Mouse (Mus musculus): ENCODE measurements at regions not wholly inside any gene's neighbourhood (a gene's known extent, or its start where the extent isn't known, plus 50 kb on each side); places are given as distances from the start of the nearest gene placed in this dataset.
"Not testable (repeated sequence)": the region's sequence is repeated elsewhere in the genome, so short reads cannot be mapped to it uniquely, and the experiment has no call there.

DNA sequence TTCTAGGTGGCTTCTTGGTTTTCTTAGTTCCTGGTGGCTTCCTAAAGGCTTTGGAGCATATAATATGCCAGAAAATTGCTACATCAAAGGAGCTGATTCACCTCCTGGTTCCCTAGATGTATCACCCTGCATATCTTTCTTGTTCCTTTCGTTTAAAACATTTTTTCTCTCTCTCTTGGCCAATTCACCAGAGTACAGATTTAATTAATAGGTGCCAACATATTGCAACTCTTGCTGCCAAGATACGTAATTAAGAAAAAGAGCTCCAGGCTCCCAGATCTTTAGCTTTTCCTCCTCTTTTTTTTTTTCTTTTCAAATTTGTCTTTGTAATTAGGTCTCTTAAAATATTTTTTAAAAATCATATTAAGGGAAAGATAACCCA lies 1714.4 kb upstream of the 5930422O12Rik start:
- H3K27me3 ChIP-seq (ENCODE audit: insufficient read depth, low read length), result no peaks in the 10 kb centered on the region
- no peak for TF ChIP-seq CTCF (IDR thresholded peaks at IDR 0.05)
- H3K36me3 ChIP-seq (ENCODE audit: insufficient read depth, low read length), result no peaks in the 10 kb centered on the region
- no peak for ATAC-seq (ENCODE audit: low FRiP score)
- H3K4me1 ChIP-seq (ENCODE audit: insufficient read depth, low read length), result no peaks in the 10 kb centered on the region
- H3K4me2 ChIP-seq (ENCODE audit: low read depth, low read length, poor library complexity, severe bottlenecking), result no peak overlapping the region
- no peak overlapping the region for H3K4me3 ChIP-seq (ENCODE audit: low read depth, low read length)
- no peak overlapping the region for H3K27ac ChIP-seq (ENCODE audit: low read depth, low read length)
- H3K9ac ChIP-seq (replicated peaks; ENCODE audit: low read length, poor library complexity, severe bottlenecking), result no peak overlapping the region
- no peaks in the 10 kb centered on the region for H3K9me3 ChIP-seq (ENCODE audit: low read length)
- DNase-seq (ENCODE audit: low spot score), result peak; percentile 32
- WGBS, result 44% methylated on average over 2 of the region's 2 CpGs

DNA sequence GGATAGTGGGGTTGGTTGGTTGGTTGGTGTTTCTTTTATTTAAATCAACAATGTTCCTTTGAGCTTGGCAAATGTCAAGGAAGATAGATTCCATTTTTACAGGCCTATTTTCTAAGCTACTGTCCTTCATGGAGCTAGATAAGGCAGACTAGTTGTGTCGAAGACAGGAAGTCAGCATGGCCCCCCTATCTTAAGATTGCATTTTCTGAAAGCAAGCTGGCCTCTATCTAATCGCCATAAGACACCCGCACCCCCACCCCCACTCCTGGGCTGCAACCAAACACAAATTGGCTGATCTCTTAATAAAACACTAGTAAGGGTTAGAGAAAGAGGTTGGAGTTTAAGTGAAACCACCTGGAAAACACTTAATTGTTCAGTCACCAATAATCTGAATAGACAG lies 1708.5 kb upstream of the 5930422O12Rik start:
- H3K9ac ChIP-seq (replicated peaks; ENCODE audit: low read length, poor library complexity, severe bottlenecking), result no peak overlapping the region
- no peaks in the 10 kb centered on the region for H3K27me3 ChIP-seq (ENCODE audit: insufficient read depth, low read length)
- TF ChIP-seq CTCF (IDR thresholded peaks at IDR 0.05), result no peak
- H3K36me3 ChIP-seq (ENCODE audit: insufficient read depth, low read length), result no peaks in the 10 kb centered on the region
- H3K27ac ChIP-seq (ENCODE audit: low read depth, low read length), result no peak overlapping the region
- 81% methylated on average over 3 of the region's 3 CpGs for WGBS
- H3K4me2 ChIP-seq (ENCODE audit: low read depth, low read length, poor library complexity, severe bottlenecking), result no peak overlapping the region
- no peak overlapping the region for H3K4me3 ChIP-seq (ENCODE audit: low read depth, low read length)
- no peak for DNase-seq (ENCODE audit: low spot score)
- no peaks in the 10 kb centered on the region for H3K4me1 ChIP-seq (ENCODE audit: insufficient read depth, low read length)
- no peaks in the 10 kb centered on the region for H3K9me3 ChIP-seq (ENCODE audit: low read length)
- no peak for ATAC-seq (ENCODE audit: low FRiP score)

DNA sequence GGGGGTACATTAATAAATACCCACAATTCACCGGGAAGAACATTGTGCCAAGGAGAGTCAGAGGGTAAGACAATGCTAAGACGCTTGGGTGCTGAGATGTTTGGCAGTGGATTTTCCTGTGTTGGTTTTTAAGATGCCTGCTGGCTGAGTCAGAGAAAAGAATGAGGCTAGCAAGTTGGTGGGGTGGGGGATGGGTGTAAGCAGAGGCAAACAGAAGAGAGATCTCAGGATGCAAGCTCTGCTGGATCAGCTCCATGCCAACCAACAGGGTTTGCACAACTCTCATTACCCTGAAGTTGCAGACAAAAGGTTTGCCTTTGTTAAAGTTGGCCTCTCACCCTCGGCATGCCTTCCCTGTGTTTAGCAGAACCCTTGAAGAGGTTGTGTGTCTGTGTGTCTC lies 1707.9 kb upstream of the 5930422O12Rik start:
- Histone ChIP-seq H3K27ac (ENCODE audit: low read depth, low read length) (no peak overlapping the region), H3K9me3 (ENCODE audit: low read length) (no peaks in the 10 kb centered on the region), H3K4me2 (ENCODE audit: low read depth, low read length, poor library complexity, severe bottlenecking) (no peak overlapping the region), H3K9ac (replicated peaks; ENCODE audit: low read length, poor library complexity, severe bottlenecking) (no peak overlapping the region), H3K4me1 (ENCODE audit: insufficient read depth, low read length) (no peaks in the 10 kb centered on the region), H3K36me3 (ENCODE audit: insufficient read depth, low read length) (no peaks in the 10 kb centered on the region), H3K4me3 (ENCODE audit: low read depth, low read length) (no peak overlapping the region), H3K27me3 (ENCODE audit: insufficient read depth, low read length) (no peaks in the 10 kb centered on the region)
- 43% methylated on average over 3 of the region's 3 CpGs for WGBS
- ATAC-seq (ENCODE audit: low FRiP score) (no peak), DNase-seq (ENCODE audit: low spot score) (no peak)
- no peak for TF ChIP-seq CTCF (IDR thresholded peaks at IDR 0.05)

DNA sequence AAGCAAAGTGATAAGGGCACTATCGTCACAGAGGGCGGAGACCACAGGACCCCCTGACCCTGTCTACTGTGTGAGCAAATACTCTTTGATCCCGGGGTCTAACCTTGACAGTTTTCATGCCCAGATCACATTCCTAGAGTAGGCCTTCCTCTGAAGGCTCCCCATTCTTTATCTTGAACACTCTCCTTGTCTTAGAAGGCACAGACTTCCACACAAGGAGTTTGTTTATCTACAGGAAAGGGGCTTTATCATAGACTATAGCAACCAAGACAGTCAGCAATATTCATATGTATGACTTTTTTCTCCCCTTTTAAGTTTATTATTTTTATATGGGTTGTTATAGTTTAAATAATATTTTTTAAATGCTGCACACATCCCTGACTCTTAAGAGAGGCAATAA lies 1703.1 kb upstream of the 5930422O12Rik start:
- no peak overlapping the region for H3K27ac ChIP-seq (ENCODE audit: low read depth, low read length)
- no peaks in the 10 kb centered on the region for H3K4me1 ChIP-seq (ENCODE audit: insufficient read depth, low read length)
- ATAC-seq (ENCODE audit: low FRiP score) (no peak), DNase-seq (ENCODE audit: low spot score) (no peak)
- H3K4me2 ChIP-seq (ENCODE audit: low read depth, low read length, poor library complexity, severe bottlenecking), result no peak overlapping the region
- no peaks in the 10 kb centered on the region for H3K36me3 ChIP-seq (ENCODE audit: insufficient read depth, low read length)
- no peaks in the 10 kb centered on the region for H3K9me3 ChIP-seq (ENCODE audit: low read length)
- 82% methylated on average over 3 of the region's 3 CpGs for WGBS
- H3K4me3 ChIP-seq (ENCODE audit: low read depth, low read length), result no peak overlapping the region
- no peaks in the 10 kb centered on the region for H3K27me3 ChIP-seq (ENCODE audit: insufficient read depth, low read length)
- TF ChIP-seq CTCF (IDR thresholded peaks at IDR 0.05), result no peak
- H3K9ac ChIP-seq (replicated peaks; ENCODE audit: low read length, poor library complexity, severe bottlenecking), result no peak overlapping the region

DNA sequence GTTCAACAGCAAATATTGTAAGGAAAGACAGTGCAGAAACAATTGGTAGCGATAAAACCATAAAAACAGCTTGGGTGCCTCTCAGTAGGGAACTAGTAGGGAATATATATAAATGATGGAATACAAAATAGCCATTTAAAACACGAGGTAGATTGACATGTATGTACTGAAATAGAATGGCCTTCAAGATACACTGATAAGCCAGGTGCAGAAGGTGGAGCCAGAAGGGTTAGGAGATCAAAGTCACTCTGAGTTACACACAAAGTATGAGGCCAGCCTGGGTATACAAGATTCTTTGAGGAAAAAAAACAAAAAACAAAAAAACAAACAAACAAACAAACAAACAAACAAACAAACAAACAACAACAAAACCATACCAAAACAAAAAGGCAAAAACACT lies 1692.9 kb upstream of the 5930422O12Rik start:
- TF ChIP-seq CTCF (IDR thresholded peaks at IDR 0.05), result no peak
- Histone ChIP-seq H3K27me3 (ENCODE audit: insufficient read depth, low read length) (no peaks in the 10 kb centered on the region), H3K4me1 (ENCODE audit: insufficient read depth, low read length) (no peaks in the 10 kb centered on the region), H3K9ac (replicated peaks; ENCODE audit: low read length, poor library complexity, severe bottlenecking) (no peak overlapping the region), H3K4me3 (ENCODE audit: low read depth, low read length) (no peak overlapping the region), H3K27ac (ENCODE audit: low read depth, low read length) (no peak overlapping the region), H3K4me2 (ENCODE audit: low read depth, low read length, poor library complexity, severe bottlenecking) (no peak overlapping the region), H3K36me3 (ENCODE audit: insufficient read depth, low read length) (no peaks in the 10 kb centered on the region), H3K9me3 (ENCODE audit: low read length) (no peaks in the 10 kb centered on the region)
- no peak for DNase-seq (ENCODE audit: low spot score)
- no peak for ATAC-seq (ENCODE audit: low FRiP score)
- WGBS, result 81% methylated on average over 2 of the region's 2 CpGs

DNA sequence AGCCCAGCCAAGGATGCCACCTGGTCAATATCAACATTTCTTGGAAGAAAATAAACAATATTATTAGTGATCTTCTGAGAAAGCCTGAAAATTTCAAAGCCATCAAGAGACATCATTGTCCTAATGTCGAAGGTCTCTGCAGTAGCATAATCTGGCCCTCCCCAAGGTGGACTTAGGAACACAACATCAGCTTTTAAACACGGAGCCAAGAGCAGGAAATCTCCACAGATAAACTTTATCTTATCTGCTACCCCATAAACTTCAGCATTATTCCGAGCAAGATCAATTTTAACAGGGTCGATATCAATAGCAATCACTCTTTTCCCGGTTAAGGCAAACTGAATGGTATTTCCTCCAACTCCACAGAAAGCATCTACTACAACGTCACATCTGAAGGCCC lies 1691.2 kb upstream of the 5930422O12Rik start:
- 94% methylated on average over 6 of the region's 6 CpGs for WGBS
- H3K27ac ChIP-seq (ENCODE audit: low read depth, low read length); DNase-seq (ENCODE audit: low spot score); H3K9ac ChIP-seq (replicated peaks; ENCODE audit: low read length, poor library complexity, severe bottlenecking); H3K4me1 ChIP-seq (ENCODE audit: insufficient read depth, low read length); ATAC-seq (ENCODE audit: low FRiP score); H3K27me3 ChIP-seq (ENCODE audit: insufficient read depth, low read length); H3K4me2 ChIP-seq (ENCODE audit: low read depth, low read length, poor library complexity, severe bottlenecking); H3K36me3 ChIP-seq (ENCODE audit: insufficient read depth, low read length); H3K9me3 ChIP-seq (ENCODE audit: low read length); H3K4me3 ChIP-seq (ENCODE audit: low read depth, low read length): not testable (repeated sequence)

DNA sequence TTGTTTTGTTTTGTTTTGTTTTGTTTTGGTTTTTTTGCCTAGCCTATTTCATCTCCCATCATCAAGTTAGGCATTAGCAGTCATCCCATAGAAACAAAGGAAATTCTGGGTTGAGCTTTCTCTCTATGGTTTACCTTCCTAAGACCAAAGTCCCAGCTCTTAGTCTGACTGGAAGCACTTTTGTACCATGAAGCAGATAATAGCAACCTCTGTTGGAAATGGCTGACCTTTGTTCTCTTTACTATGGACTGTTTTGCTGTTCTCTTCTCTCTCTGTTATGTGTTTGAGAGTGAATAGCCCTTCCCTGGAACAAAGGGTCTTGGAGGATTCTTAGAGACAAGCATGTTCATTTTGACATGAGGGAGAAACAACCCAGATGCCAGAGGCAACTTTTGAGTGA lies 1681.7 kb upstream of the 5930422O12Rik start:
- H3K4me1 ChIP-seq (ENCODE audit: insufficient read depth, low read length), result no peaks in the 10 kb centered on the region; the same call in 1 of the 2 replicates
- H3K9me3 ChIP-seq (ENCODE audit: low read length), result no peaks in the 10 kb centered on the region
- no peak overlapping the region for H3K4me2 ChIP-seq (ENCODE audit: low read depth, low read length, poor library complexity, severe bottlenecking)
- no peak for TF ChIP-seq CTCF (IDR thresholded peaks at IDR 0.05)
- H3K27me3 ChIP-seq (ENCODE audit: insufficient read depth, low read length), result no peaks in the 10 kb centered on the region
- no peaks in the 10 kb centered on the region for H3K36me3 ChIP-seq (ENCODE audit: insufficient read depth, low read length)
- DNase-seq (ENCODE audit: low spot score) (no peak), ATAC-seq (ENCODE audit: low FRiP score) (no peak)
- H3K27ac ChIP-seq (ENCODE audit: low read depth, low read length), result no peak overlapping the region
- H3K9ac ChIP-seq (replicated peaks; ENCODE audit: low read length, poor library complexity, severe bottlenecking), result no peak overlapping the region
- no peak overlapping the region for H3K4me3 ChIP-seq (ENCODE audit: low read depth, low read length)

Measured in midbrain, postnatal 0 days (tissue).